Mouse (Mus musculus): ENCODE results near the gene Polr3e. TPM values are rescaled to one million over a fixed set of nuclear protein-coding genes. Genes with fewer than 3 reads are reported as not detected.
"Not testable (repeated sequence)": the region's sequence is repeated elsewhere in the genome, so short reads cannot be mapped to it uniquely, and the experiment has no call there.

Gene Polr3e
- polyA plus RNA-seq, 2 experiments, result 25.8 to 36.3 TPM

DNA sequence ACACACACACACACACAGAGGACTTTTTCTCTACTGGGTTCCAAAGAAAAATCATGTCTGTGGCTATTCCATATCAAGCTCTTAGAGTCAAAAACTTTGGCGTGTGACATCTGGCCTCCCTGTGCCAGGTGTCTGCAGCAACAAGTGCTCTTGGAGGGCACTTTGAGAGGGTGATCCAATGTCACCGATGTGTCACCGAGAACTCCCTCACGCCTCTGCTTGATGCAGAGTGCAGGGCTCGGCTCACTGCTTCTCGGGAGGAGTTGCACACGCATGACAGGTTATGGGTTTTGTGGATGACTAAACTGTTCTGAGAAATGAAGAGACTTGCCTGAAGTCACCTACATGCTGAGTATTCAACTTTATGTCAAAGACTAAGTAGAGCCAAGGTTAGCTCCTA lies 20.5 kb upstream of the Polr3e start:
- DNase-seq (ENCODE audit: low spot score) (no peak), ATAC-seq (ENCODE audit: low FRiP score, low read depth) (no peak)
- Histone ChIP-seq H3K9me3 (ENCODE audit: control insufficient read depth, low read length) (no peaks in the 10 kb centered on the region), H3K36me3 (ENCODE audit: control insufficient read depth, insufficient read depth, low read length) (peaks cover 67% of the 10 kb centered on the region), H3K4me3 (replicated peaks; ENCODE audit: low read length) (no peak overlapping the region), H3K4me2 (replicated peaks; ENCODE audit: low read depth, low read length, severe bottlenecking) (no peak overlapping the region), H3K9ac (ENCODE audit: low read depth, low read length, severe bottlenecking) (no peak overlapping the region), H3K4me1 (ENCODE audit: control insufficient read depth, insufficient read depth, low read length) (no peaks in the 10 kb centered on the region), H3K27ac (replicated peaks; ENCODE audit: low read depth, low read length) (no peak overlapping the region), H3K27me3 (ENCODE audit: control insufficient read depth, insufficient read depth, low read length) (no peaks in the 10 kb centered on the region)
- WGBS, result 91% methylated on average over 7 of the region's 7 CpGs
- no peak for TF ChIP-seq POLR2A (IDR thresholded peaks at IDR 0.05; ENCODE audit: borderline replicate concordance, extremely low read depth, insufficient read depth, insufficient read length)

DNA sequence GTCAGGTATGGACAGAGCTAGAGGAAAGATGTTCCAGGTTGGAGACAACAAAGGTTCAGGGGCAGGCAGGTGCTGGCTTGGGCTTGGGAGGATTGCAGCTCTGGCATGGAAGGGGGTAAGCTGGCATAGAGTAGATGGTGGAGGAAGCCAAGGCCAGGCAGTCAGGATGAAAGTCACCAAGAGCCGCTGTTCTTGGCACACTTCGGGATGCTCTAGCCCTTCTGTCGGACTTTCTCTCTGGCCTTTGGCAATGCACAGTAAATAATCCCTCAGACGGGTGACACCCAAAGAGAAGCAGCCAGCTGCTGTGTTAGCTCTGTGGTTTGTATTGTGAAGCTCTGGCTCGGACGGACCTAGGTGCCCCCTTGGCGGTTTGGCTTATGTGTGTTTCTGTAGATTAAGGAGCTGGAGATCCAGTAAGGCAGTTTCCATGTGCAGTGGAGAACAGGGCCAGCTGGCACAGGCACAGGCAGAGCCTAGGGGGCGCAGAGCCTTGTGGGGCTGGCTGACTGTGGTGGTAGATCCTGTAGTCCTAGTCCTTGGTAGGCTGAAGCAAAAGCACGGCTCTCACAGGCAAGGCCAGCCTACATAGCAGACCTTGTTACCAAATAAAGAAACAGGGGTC lies 19.7 kb upstream of the Polr3e start:
- Histone ChIP-seq H3K4me1 (ENCODE audit: control insufficient read depth, insufficient read depth, low read length) (no peaks in the 10 kb centered on the region), H3K36me3 (ENCODE audit: control insufficient read depth, insufficient read depth, low read length) (peaks cover 66% of the 10 kb centered on the region), H3K9me3 (ENCODE audit: control insufficient read depth, low read length) (no peaks in the 10 kb centered on the region), H3K27ac (replicated peaks; ENCODE audit: low read depth, low read length) (no peak overlapping the region), H3K27me3 (ENCODE audit: control insufficient read depth, insufficient read depth, low read length) (no peaks in the 10 kb centered on the region), H3K4me3 (replicated peaks; ENCODE audit: low read length) (no peak overlapping the region), H3K4me2 (replicated peaks; ENCODE audit: low read depth, low read length, severe bottlenecking) (no peak overlapping the region), H3K9ac (ENCODE audit: low read depth, low read length, severe bottlenecking) (no peak overlapping the region)
- no peak for DNase-seq (ENCODE audit: low spot score)
- no peak for ATAC-seq (ENCODE audit: low FRiP score, low read depth)
- no peak for TF ChIP-seq POLR2A (IDR thresholded peaks at IDR 0.05; ENCODE audit: borderline replicate concordance, extremely low read depth, insufficient read depth, insufficient read length)
- 81% methylated on average over 9 of the region's 9 CpGs for WGBS

DNA sequence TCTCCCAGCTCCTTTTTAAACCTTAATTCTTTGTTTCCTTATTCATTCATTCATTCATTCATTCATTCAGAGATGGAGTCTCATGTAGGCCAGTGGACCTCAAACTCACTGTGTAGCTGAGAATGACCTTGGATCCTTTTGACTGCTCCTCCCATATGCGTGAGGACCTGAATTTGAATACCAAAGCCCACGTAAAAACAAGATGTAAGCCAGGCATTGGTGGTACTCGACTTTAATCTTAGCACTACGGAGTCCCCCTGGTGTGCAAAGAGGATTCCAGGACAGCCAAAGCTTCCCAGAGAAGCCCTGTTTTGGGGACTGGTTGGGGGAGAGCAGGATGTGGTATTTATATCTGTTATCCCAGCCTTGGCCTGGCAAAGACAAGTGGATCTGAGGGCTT lies 17.4 kb upstream of the Polr3e start:
- DNase-seq (ENCODE audit: low spot score) (no peak), ATAC-seq (ENCODE audit: low FRiP score, low read depth) (no peak)
- WGBS, result 65% methylated on average over 4 of the region's 4 CpGs

DNA sequence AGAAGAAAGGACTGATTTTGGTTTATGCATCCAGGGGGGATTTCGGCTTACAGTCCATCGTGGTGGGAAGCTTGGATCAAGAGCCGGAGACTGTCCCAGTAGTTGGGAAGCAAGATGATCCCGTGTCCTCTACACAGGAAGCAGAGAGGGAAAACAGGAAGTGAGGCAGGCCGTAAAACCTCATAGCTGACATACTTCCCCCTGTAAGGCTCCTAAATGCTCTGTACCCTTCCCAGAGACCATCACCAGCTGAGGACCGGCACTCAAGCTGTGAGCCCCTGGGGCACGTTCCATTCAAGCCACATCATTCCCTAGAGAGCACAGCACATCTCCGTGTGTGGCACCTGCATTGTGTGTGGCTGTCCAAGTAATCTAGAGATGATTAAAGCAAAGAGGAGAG lies 15.8 kb upstream of the Polr3e start:
- Histone ChIP-seq H3K9ac (ENCODE audit: low read depth, low read length, severe bottlenecking) (no peak overlapping the region), H3K4me1 (ENCODE audit: control insufficient read depth, insufficient read depth, low read length) (no peaks in the 10 kb centered on the region), H3K27ac (replicated peaks; ENCODE audit: low read depth, low read length) (no peak overlapping the region), H3K4me2 (replicated peaks; ENCODE audit: low read depth, low read length, severe bottlenecking) (no peak overlapping the region), H3K4me3 (replicated peaks; ENCODE audit: low read length) (no peak overlapping the region), H3K27me3 (ENCODE audit: control insufficient read depth, insufficient read depth, low read length) (no peaks in the 10 kb centered on the region), H3K9me3 (ENCODE audit: control insufficient read depth, low read length) (no peaks in the 10 kb centered on the region), H3K36me3 (ENCODE audit: control insufficient read depth, insufficient read depth, low read length) (peaks cover 47% of the 10 kb centered on the region)
- DNase-seq (ENCODE audit: low spot score), result no peak
- no peak for TF ChIP-seq POLR2A (IDR thresholded peaks at IDR 0.05; ENCODE audit: borderline replicate concordance, extremely low read depth, insufficient read depth, insufficient read length)
- no peak for ATAC-seq (ENCODE audit: low FRiP score, low read depth)
- WGBS, result 40% methylated on average over 8 of the region's 8 CpGs

More for the DNA sequence above, 17.4 kb upstream of the Polr3e start:
- peaks cover 52% of the 10 kb centered on the region for H3K36me3 ChIP-seq (ENCODE audit: control insufficient read depth, insufficient read depth, low read length)
- no peak overlapping the region for H3K4me2 ChIP-seq (replicated peaks; ENCODE audit: low read depth, low read length, severe bottlenecking)
- H3K9ac ChIP-seq (ENCODE audit: low read depth, low read length, severe bottlenecking), result no peak overlapping the region
- no peak overlapping the region for H3K4me3 ChIP-seq (replicated peaks; ENCODE audit: low read length)
- no peaks in the 10 kb centered on the region for H3K9me3 ChIP-seq (ENCODE audit: control insufficient read depth, low read length)
- H3K27me3 ChIP-seq (ENCODE audit: control insufficient read depth, insufficient read depth, low read length), result no peaks in the 10 kb centered on the region
- no peak for TF ChIP-seq POLR2A (IDR thresholded peaks at IDR 0.05; ENCODE audit: borderline replicate concordance, extremely low read depth, insufficient read depth, insufficient read length)
- H3K27ac ChIP-seq (replicated peaks; ENCODE audit: low read depth, low read length), result no peak overlapping the region
- H3K4me1 ChIP-seq (ENCODE audit: control insufficient read depth, insufficient read depth, low read length), result no peaks in the 10 kb centered on the region

DNA sequence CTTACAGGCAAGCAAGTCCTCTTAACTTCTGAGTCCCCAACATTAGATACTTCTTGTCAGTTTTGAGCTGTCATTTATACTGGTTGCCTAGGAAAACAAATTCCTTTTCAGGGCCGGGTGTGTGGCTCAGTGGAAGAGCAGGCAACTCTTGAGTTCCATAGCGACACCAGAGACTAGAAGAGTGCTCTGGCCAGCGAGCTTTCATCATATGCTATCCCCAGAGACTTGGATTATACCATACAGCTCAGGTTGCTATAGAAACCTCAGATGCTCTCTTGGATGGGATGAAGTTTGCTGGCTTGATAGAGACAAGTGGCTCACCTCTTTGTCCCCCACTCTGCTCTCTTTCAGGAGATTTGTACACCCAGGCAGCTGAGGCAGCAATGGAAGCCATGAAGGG lies 14.6 kb upstream of the Polr3e start:
- Histone ChIP-seq H3K27me3 (ENCODE audit: control insufficient read depth, insufficient read depth, low read length) (no peaks in the 10 kb centered on the region), H3K4me1 (ENCODE audit: control insufficient read depth, insufficient read depth, low read length) (no peaks in the 10 kb centered on the region), H3K4me3 (replicated peaks; ENCODE audit: low read length) (no peak overlapping the region), H3K36me3 (ENCODE audit: control insufficient read depth, insufficient read depth, low read length) (peaks cover 39% of the 10 kb centered on the region), H3K9ac (ENCODE audit: low read depth, low read length, severe bottlenecking) (no peak overlapping the region), H3K9me3 (ENCODE audit: control insufficient read depth, low read length) (no peaks in the 10 kb centered on the region), H3K27ac (replicated peaks; ENCODE audit: low read depth, low read length) (no peak overlapping the region), H3K4me2 (replicated peaks; ENCODE audit: low read depth, low read length, severe bottlenecking) (no peak overlapping the region)
- DNase-seq (ENCODE audit: low spot score) (no peak), ATAC-seq (ENCODE audit: low FRiP score, low read depth) (no peak)
- WGBS, result 72% methylated on average over 3 of the region's 3 CpGs
- no peak for TF ChIP-seq POLR2A (IDR thresholded peaks at IDR 0.05; ENCODE audit: borderline replicate concordance, extremely low read depth, insufficient read depth, insufficient read length)

DNA sequence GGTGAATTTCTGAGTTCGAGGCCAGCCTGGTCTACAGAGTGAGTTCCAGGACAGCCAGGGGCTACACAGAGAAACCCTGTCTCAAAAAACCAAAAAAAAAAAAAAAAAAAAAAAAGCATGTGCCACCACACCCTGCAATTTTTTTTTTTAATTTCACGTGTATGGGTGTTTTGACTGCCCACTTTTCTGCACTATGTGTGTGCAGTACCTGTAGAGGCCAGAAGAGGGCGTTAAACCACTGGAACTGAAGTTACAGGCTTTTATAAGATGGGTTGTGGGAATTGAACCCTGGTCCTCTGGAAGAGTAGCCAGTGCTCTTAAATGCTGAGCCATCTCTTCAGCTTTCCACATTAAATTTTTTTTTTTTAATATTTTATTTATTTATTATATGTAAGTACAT lies 7.4 kb upstream of the Polr3e start:
- not testable (repeated sequence) for H3K36me3 ChIP-seq (ENCODE audit: control insufficient read depth, insufficient read depth, low read length); DNase-seq (ENCODE audit: low spot score); H3K9ac ChIP-seq (ENCODE audit: low read depth, low read length, severe bottlenecking); ATAC-seq (ENCODE audit: low FRiP score, low read depth); H3K27ac ChIP-seq (replicated peaks; ENCODE audit: low read depth, low read length); H3K4me3 ChIP-seq (replicated peaks; ENCODE audit: low read length); H3K4me2 ChIP-seq (replicated peaks; ENCODE audit: low read depth, low read length, severe bottlenecking); H3K9me3 ChIP-seq (ENCODE audit: control insufficient read depth, low read length); H3K4me1 ChIP-seq (ENCODE audit: control insufficient read depth, insufficient read depth, low read length); H3K27me3 ChIP-seq (ENCODE audit: control insufficient read depth, insufficient read depth, low read length)
- WGBS, result 72% methylated on average over 3 of the region's 3 CpGs

DNA sequence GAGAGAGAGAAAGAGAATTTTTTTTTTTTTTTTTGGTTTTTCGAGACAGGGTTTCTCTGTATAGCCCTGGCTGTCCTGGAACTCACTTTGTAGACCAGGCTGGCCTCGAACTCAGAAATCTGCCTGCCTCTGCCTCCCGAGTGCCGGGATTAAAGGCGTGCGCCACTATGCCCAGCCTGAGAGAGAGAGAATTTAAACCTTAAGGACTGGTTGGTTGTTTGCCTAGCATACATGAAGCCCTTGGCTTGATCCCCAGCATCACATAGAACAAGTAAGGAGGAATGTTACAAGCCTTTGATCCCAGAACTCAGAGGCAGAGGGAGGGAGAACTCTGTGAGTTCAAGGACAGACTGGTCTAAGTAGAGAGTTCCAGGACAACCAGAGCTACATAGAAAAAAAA lies 6.3 kb upstream of the Polr3e start:
- not testable (repeated sequence) for H3K4me1 ChIP-seq (ENCODE audit: control insufficient read depth, insufficient read depth, low read length); H3K9me3 ChIP-seq (ENCODE audit: control insufficient read depth, low read length); H3K9ac ChIP-seq (ENCODE audit: low read depth, low read length, severe bottlenecking); H3K27ac ChIP-seq (replicated peaks; ENCODE audit: low read depth, low read length); DNase-seq (ENCODE audit: low spot score); H3K27me3 ChIP-seq (ENCODE audit: control insufficient read depth, insufficient read depth, low read length); H3K4me2 ChIP-seq (replicated peaks; ENCODE audit: low read depth, low read length, severe bottlenecking); H3K36me3 ChIP-seq (ENCODE audit: control insufficient read depth, insufficient read depth, low read length); ATAC-seq (ENCODE audit: low FRiP score, low read depth); H3K4me3 ChIP-seq (replicated peaks; ENCODE audit: low read length)
- WGBS, result 90% methylated on average over 5 of the region's 6 CpGs

Data from limb, embryonic 14.5 days (tissue).